Mouse (Mus musculus) forebrain, embryonic 12.5 days (tissue): Measurements from ENCODE around the gene Rpl14. TPM values are rescaled to one million over a fixed set of nuclear protein-coding genes. Genes with fewer than 3 reads are reported as not detected.

Experiments
- ATAC-seq: fragments of 200-750 bp; cut with Nextera tagmentation; 2 replicates; pipeline ENCODE4 v1.8.0; 2017; ENCODE audit warnings: moderate TSS enrichment; ENCODE audit not compliant: low FRiP score
- H3K27ac ChIP-seq: fragments of 300-500 bp; sonication (generic); 2 replicates; pipeline ENCODE4 v1.5.1; 2016; ENCODE audit warnings: mild to moderate bottlenecking
- H3K27me3 ChIP-seq: fragments of 300-500 bp; sonication (generic); 2 replicates; pipeline ENCODE4 v1.6.1; 2016; ENCODE audit warnings: mild to moderate bottlenecking
- H3K36me3 ChIP-seq: fragments of 300-500 bp; sonication (generic); replicated peaks from 2 replicates; pipeline ENCODE4 v1.6.1; 2016; ENCODE audit warnings: mild to moderate bottlenecking
- H3K4me1 ChIP-seq: fragments of 300-500 bp; sonication (generic); 2 replicates; pipeline ENCODE4 v1.6.1; 2016
- H3K4me2 ChIP-seq: fragments of 300-500 bp; sonication (generic); 2 replicates; pipeline ENCODE4 v1.6.1; 2016; ENCODE audit warnings: mild to moderate bottlenecking, moderate library complexity
- H3K4me3 ChIP-seq: fragments of 300-500 bp; sonication (generic); replicated peaks from 2 replicates; pipeline ENCODE4 v1.5.1; 2016; ENCODE audit warnings: mild to moderate bottlenecking
- H3K9ac ChIP-seq: fragments of 300-500 bp; sonication (generic); 2 replicates; pipeline ENCODE4 v1.6.1; 2016; ENCODE audit warnings: mild to moderate bottlenecking
- H3K9me3 ChIP-seq: fragments of 300-500 bp; sonication (generic); 2 replicates; pipeline ENCODE4 v1.6.1; 2016
- WGBS: fragments of 180-500 bp; shearing (Covaris S2); methylation state at CpG from one replicate; pipeline ENCODE4 v1.1.7; 2016; 5-methylcytosine and 5-hydroxymethylcytosine counted together
- polyA plus RNA-seq: library from polyadenylated mRNA; unstranded; fragments of >200 nt; fragmentation: Nextera tagmentation; extraction: Ambion mirVana; gene quantifications from 2 replicates; pipeline ENCODE4 v1.2.1, GENCODE M21; 2016

The Rpl14 gene
- polyA plus RNA-seq, 1 experiment from 2014 or later = 610 TPM

GRCm38 (mm10) chr9:120619347-120619708 lies 48.1 kb downstream of the Rpl14 start:
- Histone ChIP-seq H3K27me3 (no peaks in the 10 kb centered on the region), H3K36me3 (no peaks in the 10 kb centered on the region), H3K4me2 (peak overlapping the region; percentile 48), H3K9ac (peak overlapping the region; percentile 38), H3K9me3 (peaks cover 18% of the 10 kb centered on the region), H3K27ac (peak overlapping the region; percentile 96), H3K4me3 (peak overlapping the region; percentile 20; the same call in 1 of the 2 replicates), H3K4me1 (peaks cover 33% of the 10 kb centered on the region)
- 2% methylated on average over 10 of the region's 10 CpGs for WGBS
- no peak for ATAC-seq

- Histone ChIP-seq H3K9ac (peak overlapping the region; percentile 38), H3K36me3 (no peaks in the 10 kb centered on the region), H3K4me2 (peak overlapping the region; percentile 48), H3K4me1 (peaks cover 33% of the 10 kb centered on the region), H3K27ac (peak overlapping the region; percentile 96), H3K4me3 (peak overlapping the region; percentile 20), H3K9me3 (peaks cover 23% of the 10 kb centered on the region), H3K27me3 (no peaks in the 10 kb centered on the region)
- WGBS = 4% methylated on average over 26 of the region's 26 CpGs
- peak; percentile 92 for ATAC-seq
Observed at GRCm38 (mm10) chr9:120619709-120620408, 48.6 kb downstream of the Rpl14 start.

- peaks cover 33% of the 10 kb centered on the region for H3K4me1 ChIP-seq
- no peaks in the 10 kb centered on the region for H3K27me3 ChIP-seq
- ATAC-seq = peak; percentile 10; the same call in 1 of the 2 replicates
- H3K9me3 ChIP-seq = peaks cover 23% of the 10 kb centered on the region
- H3K4me3 ChIP-seq = no peak overlapping the region
- no peak overlapping the region for H3K9ac ChIP-seq
- H3K27ac ChIP-seq = peak overlapping the region; percentile 96
- WGBS = 6% methylated on average over 4 of the region's 4 CpGs
- H3K4me2 ChIP-seq = peak overlapping the region; percentile 48; the same call in 1 of the 2 replicates
- no peaks in the 10 kb centered on the region for H3K36me3 ChIP-seq
Observed at GRCm38 (mm10) chr9:120620409-120620745, 49.1 kb downstream of the Rpl14 start.

Other genes starting within 250 kb of the Rpl14 start
- 407 and 434 TPM in 2 replicates for gene Eif1b, start 79.2 kb upstream of the Rpl14 start, polyA plus RNA-seq
- gene Entpd3, start 31.6 kb upstream of the Rpl14 start, polyA plus RNA-seq = 0.23 and 0.36 TPM in 2 replicates